Mouse (Mus musculus) embryonic fibroblast, embryonic 13.5 days (primary cell): ENCODE data around the gene Gm17409.

ENCODE experiments used
- CTCF ChIP-seq: IDR thresholded peaks from 2 replicates; pipeline ENCODE4 v1.5.1; 2011; ENCODE audit warnings: mild to moderate bottlenecking, control low read depth, low read length, moderate library complexity, borderline replicate concordance; ENCODE audit not compliant: insufficient read depth
- POLR2A ChIP-seq: IDR thresholded peaks from 2 replicates; pipeline ENCODE4 v1.6.1; 2011; ENCODE audit warnings: low read depth, mild to moderate bottlenecking, control low read depth, low read length, moderate library complexity

- no peak for TF ChIP-seq POLR2A
- no peak for TF ChIP-seq CTCF
Measured at GRCm38 (mm10) chr2:58493685-58494635, 24.0 kb downstream of the Gm17409 start.
